Mouse (Mus musculus): Measurements from ENCODE around the gene Rpl7l1. TPM values are rescaled to one million over a fixed set of nuclear protein-coding genes. Genes with fewer than 3 reads are reported as not detected.
A peak's percentile ranks its signal among the peaks of the same experiment; 100 is the strongest.
"Not testable (repeated sequence)": the region's sequence is repeated elsewhere in the genome, so short reads cannot be mapped to it uniquely, and the experiment has no call there.

The Rpl7l1 gene
- total RNA-seq, 2 experiments from 2014 or later = 93.5 to 103 TPM

- DNase-seq (ENCODE audit: low spot score in 2 of 2) = no peak
These were observed 596 bp downstream of the Rpl7l1 start for GRCm38 (mm10) chr17:46781876-46782275.

- DNase-seq (ENCODE audit: low spot score in 2 of 2) = no peak
These were observed 6.4 kb downstream of the Rpl7l1 start for GRCm38 (mm10) chr17:46776087-46776486.

GRCm38 (mm10) chr17:46775070-46775469 lies 7.4 kb downstream of the Rpl7l1 start:
- no peak for DNase-seq (ENCODE audit: low spot score in 2 of 2)

DNA sequence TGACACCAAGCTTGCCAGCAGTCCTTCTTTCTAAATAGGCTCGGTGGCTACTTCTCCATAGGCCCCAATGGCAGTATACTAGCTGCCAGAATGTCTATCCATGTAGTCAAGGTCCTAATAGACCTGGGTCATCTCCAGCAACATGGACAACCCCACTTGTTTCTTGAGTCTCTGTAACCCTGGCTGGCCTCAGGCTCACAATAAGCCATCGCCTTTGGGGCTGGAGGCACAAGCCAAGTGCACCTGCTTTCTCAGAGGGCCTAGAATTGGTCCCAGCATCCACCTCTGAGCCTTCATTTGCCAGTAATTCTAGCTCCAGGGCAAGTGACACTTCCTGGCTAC lies 8.4 kb downstream of the Rpl7l1 start:
- DNase-seq (ENCODE audit: low spot score in 2 of 2) = no peak

DNA sequence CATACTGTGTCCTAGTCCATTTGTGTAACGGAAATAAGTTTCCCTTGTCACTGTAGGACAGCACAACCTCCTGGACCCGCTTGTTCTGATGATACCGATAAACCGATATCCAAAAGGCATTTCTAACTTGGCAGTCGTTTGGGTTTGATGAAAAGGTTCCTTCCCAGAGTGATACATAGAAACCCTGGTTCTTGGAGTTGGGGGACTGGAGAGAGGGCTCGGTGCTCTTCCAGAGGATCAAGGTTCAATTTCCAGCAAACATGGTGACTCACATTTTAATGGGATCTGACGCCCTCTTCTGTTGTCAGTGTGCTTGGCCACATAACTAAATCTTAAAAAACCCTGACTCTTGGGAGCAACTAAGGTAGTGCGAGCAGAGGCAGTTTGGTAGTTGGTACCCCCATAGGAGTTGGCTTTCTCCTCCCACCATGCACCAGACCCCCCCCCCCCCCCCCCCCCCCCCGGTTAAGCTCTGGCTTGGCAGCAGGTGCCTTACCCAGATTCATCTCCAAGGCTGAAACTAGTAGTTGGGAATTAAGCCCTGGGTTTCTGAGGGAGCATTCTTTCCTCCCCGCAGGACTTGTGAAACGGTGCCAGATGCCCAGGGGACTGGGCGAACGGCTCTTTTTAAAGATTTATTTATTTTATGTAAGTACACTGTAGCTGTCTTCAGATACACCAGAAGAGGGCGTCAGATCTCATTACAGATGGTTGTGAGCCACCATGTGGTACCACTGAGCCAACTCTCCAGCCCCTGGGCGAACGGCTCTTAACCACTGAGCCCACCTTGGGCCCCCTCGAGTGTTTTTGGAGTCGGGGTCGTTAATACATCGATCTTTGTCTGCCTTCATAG lies 9.0 kb downstream of the Rpl7l1 start:
- no peak for DNase-seq (ENCODE audit: low spot score in 2 of 2)

DNA sequence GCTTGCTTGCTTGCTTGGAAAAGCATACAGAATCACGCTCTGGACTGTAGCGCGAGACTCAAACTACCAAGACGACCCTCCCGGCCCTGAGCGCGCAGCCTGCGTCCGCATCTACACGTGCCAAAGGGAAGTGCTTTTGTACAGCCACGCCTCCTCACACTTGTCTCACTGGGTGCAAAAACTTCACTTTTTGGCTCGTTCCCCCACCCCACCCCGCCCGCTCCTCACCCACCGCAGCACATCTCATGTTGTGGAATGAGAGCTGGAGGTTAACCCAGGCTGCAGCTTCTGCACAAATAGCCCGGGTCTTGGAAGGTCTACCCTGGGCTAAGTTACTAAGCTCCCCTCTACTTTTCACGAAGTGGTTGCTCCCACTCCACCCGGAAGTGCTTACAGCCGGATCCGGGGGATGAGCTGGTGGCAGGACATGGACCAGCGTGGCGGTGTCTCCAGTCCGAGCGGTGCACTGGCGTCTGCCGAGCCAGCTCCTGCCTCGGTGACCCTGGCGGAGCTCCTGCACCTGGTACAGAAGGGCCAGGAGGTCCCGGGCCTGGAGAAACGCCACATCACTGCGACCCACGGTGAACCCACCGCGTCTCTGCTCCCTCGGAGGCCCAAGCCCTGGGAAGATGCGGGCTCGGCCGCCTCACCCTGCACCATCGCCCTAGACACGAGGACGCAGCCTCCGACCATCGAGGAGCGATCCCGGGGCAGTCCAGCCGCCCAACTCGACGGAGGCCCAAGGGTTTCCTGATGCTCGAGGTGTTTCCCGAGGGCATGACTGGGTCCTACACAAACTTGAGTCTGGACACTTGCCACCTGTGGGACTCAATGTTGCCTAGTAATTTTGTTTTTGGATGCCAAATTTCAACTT lies 9.8 kb downstream of the Rpl7l1 start, which contains the start of gene 2310039H08Rik:
2310039H08Rik (plus strand) TSS at position 232 of the 874 bp plus-strand sequence.
- DNase-seq (ENCODE audit: low spot score in 2 of 2) = peak; percentile 73 to 79

DNA sequence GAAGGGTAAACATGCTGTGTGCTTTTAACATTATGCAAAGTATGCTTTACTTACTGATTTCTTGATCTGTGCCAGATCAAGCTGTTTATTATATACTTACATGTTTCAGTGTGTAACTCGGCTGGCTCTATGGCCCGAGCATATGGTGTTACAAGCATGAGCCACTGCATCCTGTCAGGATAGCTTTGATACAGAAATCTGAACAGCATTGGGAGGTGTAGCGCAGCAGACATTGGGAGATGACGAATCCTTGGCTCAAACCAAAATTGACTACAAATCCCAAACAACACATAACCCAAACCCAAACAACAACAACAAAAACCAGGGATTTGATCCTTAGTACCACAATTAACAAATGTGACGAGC lies 10.5 kb downstream of the Rpl7l1 start:
- no peak for DNase-seq (ENCODE audit: low spot score in 2 of 2)

DNA sequence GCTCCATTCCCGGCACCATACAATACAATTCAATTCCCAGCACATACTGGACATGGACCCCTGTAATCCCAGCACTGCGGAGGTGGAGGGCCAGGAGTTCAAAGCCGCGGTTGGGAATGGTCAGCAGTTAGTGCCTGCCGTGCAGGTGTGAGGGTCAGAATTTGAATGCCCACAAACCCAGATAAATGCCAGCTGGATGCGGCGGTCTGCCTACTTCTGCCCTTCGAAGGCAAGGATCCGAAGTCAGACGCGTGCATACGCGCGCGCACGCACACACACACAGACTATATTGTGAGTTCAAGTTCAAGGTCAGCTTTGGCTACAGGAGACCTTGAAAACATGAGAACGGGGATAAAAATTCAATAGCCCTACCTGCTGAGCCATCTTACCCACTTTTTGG lies 10.9 kb downstream of the Rpl7l1 start:
- DNase-seq (ENCODE audit: low spot score in 2 of 2) = no peak

DNA sequence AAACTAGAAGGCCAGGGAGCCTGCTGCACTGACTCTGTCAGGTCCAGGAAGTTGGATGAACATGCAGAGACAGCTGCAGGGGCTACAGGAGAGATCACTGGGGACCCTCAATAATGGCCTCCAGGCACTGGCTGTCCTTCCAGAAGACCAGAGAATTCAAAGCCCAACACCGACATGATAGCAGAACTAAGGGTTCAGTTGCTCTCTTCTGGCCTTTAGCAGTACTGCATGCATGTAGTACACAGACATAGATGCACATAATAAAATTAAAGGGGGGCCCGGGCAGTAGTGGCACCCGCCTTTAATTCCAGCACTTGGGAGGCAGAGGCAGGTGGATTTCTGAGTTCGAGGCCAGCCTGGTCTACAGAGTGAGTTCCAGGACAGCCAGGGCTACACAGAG lies 11.4 kb downstream of the Rpl7l1 start:
- DNase-seq (ENCODE audit: low spot score in 2 of 2) = no peak

- no peak for DNase-seq (ENCODE audit: low spot score in 2 of 2)
These were observed 11.9 kb downstream of the Rpl7l1 start for GRCm38 (mm10) chr17:46770546-46770945.

DNA sequence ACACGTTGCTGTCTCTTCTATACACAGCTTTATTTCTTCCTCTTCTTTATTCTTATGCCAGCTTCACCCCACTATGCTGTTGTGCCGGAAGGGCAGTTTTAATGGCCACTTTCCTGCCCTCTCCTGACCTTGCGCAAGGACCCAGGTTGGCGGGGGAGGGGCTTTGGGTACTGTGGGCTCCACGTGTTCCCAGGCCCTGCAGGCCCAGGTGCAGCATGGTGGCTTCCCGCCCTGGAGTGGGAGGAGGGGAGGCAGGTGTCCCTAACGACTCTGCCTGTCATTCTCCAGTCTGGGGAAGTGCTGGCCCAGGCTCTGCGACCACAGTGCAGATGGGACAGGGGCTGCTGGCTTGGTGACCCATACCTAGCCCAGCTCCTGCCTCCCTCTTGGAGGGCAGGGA lies 14.6 kb downstream of the Rpl7l1 start:
- no peak for DNase-seq (ENCODE audit: low spot score in 2 of 2)

DNA sequence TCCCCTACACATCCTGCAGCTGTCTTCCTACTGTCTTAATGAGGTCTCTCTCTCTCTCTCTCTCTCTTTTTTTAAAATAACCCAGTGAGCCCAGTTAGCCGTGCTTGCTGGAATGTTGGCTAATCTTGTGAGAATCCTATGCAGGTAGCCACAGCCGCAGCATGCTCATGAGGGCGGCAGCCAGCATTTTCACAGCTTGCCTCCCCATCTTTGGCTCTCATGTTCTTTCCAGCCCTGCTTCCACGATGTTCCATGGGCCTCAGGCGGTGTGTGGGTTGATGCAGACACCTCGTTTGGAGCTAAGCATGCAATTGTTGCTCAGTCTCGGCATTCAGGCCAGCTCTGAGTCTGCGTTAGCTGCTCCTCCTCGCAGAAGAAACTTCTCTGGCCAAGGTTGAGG lies 17.6 kb downstream of the Rpl7l1 start:
- DNase-seq (ENCODE audit: low spot score in 2 of 2) = not testable (repeated sequence)

GRCm38 (mm10) chr17:46763544-46763943 lies 18.9 kb downstream of the Rpl7l1 start, which contains the start of gene Ptcra:
Gene Ptcra, minus strand, starts transcription at chr17:46763712.
- DNase-seq (ENCODE audit: low spot score in 2 of 2) = no peak

- DNase-seq (ENCODE audit: low spot score in 2 of 2) = no peak
These were observed 23.7 kb downstream of the Rpl7l1 start for GRCm38 (mm10) chr17:46758753-46759152.

GRCm38 (mm10) chr17:46751794-46752556 lies 30.5 kb downstream of the Rpl7l1 start, which contains the start of gene Cnpy3:
Gene Cnpy3, minus strand, starts transcription at chr17:46752214.
- peak; percentile 88 to 91 for DNase-seq (ENCODE audit: low spot score in 2 of 2)

DNA sequence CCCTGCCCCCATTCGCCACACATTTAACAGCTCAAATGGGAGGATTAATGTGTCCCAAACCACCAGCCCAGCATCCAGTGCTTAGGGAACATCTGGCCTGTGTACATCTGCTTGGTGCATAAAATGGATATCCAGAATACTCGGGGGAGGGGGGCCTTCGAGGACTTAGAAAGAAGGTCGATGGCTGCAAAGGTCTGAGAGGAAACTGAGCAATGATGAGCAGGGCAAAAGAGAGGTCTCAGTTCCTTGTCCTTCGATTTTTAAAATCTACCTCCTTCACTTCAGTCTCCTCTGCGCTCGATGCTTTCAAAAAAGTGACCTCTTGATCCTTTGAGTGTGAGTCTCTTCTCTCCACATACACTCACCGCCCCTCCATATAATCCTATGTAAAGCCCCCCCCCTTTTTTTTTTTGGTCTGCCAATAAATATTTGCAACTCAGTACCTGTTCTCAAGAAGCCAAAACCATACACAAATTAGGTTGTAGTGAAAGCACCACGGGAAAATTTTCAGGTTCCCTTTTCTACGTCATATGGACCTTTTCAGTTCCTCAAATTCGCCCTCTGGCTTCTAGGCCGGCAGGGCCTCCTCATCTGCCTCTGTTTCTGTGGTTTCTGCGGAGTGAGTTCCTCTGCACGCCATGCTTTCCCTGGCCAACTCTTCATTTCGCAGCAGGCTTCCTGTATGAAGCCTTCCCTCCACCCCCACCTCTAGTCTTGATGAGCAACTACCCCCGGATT lies 31.2 kb downstream of the Rpl7l1 start:
- no peak for DNase-seq (ENCODE audit: low spot score in 2 of 2)

GRCm38 (mm10) chr17:46750580-46750979 lies 31.9 kb downstream of the Rpl7l1 start:
- no peak for DNase-seq (ENCODE audit: low spot score in 2 of 2)

GRCm38 (mm10) chr17:46749282-46749681 lies 33.2 kb downstream of the Rpl7l1 start:
- no peak for DNase-seq (ENCODE audit: low spot score in 2 of 2)

DNA sequence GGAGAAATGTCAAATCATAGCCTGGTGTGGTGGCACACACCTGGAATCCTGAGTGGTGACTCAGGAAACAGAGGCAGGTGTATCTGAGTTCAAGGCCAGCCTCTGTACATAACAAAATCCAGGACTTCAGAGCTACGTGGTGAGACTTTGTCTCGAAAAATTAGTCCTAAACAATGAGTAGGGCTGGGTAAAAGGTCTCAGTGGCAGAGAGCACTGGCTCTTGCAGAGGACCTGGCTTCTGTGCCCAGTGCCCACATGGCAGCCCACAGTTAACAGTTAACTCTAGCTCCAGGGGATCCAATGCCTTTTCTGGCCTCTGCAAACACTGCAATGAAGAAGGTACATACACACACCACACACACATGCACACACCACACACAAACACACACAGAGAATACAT lies 34.7 kb downstream of the Rpl7l1 start:
- no peak for DNase-seq (ENCODE audit: low spot score in 2 of 2)

GRCm38 (mm10) chr17:46747234-46747633 lies 35.2 kb downstream of the Rpl7l1 start:
- no peak for DNase-seq (ENCODE audit: low spot score in 2 of 2)

DNA sequence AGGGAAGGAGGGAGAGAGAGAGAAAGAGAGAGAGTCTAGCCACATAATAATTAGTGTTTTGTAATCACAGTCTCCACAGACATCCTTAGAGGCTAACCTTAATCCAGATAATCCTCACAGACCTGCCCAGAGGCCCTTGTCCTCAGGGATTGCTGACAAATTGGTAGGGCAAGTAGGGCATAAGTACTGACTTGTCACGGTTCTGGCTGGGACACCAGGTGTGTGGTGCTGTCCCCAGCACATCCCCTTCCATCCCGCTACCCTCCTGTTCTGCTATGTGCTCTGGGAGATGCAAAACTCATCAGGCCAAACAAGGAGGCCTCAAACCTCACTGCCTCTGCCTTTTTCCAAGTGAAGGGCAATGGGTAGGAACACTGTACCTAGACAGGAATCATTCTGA lies 37.0 kb downstream of the Rpl7l1 start:
- no peak for DNase-seq (ENCODE audit: low spot score in 2 of 2)
